Mouse (Mus musculus) 3T3-L1 (cell line): ENCODE measurements at regions not wholly inside any gene's neighbourhood (a gene's known extent, or its start where the extent isn't known, plus 50 kb on each side); places are given as distances from the start of the nearest gene placed in this dataset.

Source experiments
- DNase-seq: peaks from one replicate; pipeline ENCODE4 v3.0.0-alpha.2; 2015; ENCODE audit warnings: low read depth, low spot score

- no peak for DNase-seq
Observed at GRCm38 (mm10) chr16:26169382-26169781, 63.8 kb upstream of the P3h2 start.

GRCm38 (mm10) chr16:26168216-26168615 lies 62.6 kb upstream of the P3h2 start:
- peak; percentile 70 for DNase-seq

- peak; percentile 85 for DNase-seq
Observed at GRCm38 (mm10) chr16:26164066-26164465, 58.5 kb upstream of the P3h2 start.

- DNase-seq = peak; percentile 40
Observed at GRCm38 (mm10) chr16:26163401-26163800, 57.8 kb upstream of the P3h2 start.

GRCm38 (mm10) chr16:26157606-26158005 lies 52.0 kb upstream of the P3h2 start:
- DNase-seq = no peak
